Mouse (Mus musculus) thymus, adult 2 months (tissue): Measurements from ENCODE around the gene Sgce. TPM values are rescaled to one million over a fixed set of nuclear protein-coding genes. Genes with fewer than 3 reads are reported as not detected.

Source experiments
- DNase-seq: peaks from one replicate; pipeline ENCODE4 v3.0.0; 2021
- H3K27ac ChIP-seq: fragments of 200-500 bp; 2 replicates; pipeline ENCODE4 v1.5.1; 2012; ENCODE audit warnings: low read length, control low read depth; ENCODE audit not compliant: control insufficient read depth, insufficient read depth
- H3K27me3 ChIP-seq: fragments of 200-500 bp; 2 replicates; pipeline ENCODE4 v1.6.1; 2012; ENCODE audit warnings: mild to moderate bottlenecking, low read length, moderate library complexity, mixed read lengths; ENCODE audit not compliant: control insufficient read depth, insufficient read depth
- H3K36me3 ChIP-seq: fragments of 200-500 bp; 2 replicates; pipeline ENCODE4 v1.6.1; 2012; ENCODE audit warnings: mild to moderate bottlenecking, low read length, moderate library complexity; ENCODE audit not compliant: control insufficient read depth, insufficient read depth
- H3K4me1 ChIP-seq: fragments of 200-500 bp; replicated peaks from 2 replicates; pipeline ENCODE4 v1.6.1; 2012; ENCODE audit warnings: low read length; ENCODE audit not compliant: control insufficient read depth, insufficient read depth
- H3K4me3 ChIP-seq: fragments of 200-500 bp; 2 replicates; pipeline ENCODE4 v1.5.1; 2012; ENCODE audit warnings: mild to moderate bottlenecking, low read length, control low read depth, moderate library complexity; ENCODE audit not compliant: control insufficient read depth, insufficient read depth
- CTCF ChIP-seq: fragments of 200-500 bp; IDR thresholded peaks from 2 replicates; pipeline ENCODE4 v1.5.1; 2012; ENCODE audit warnings: mild to moderate bottlenecking, control low read depth, low read length, moderate library complexity, borderline replicate concordance; ENCODE audit not compliant: control insufficient read depth, poor library complexity, insufficient read depth; ENCODE audit errors: extremely low read depth
- POLR2A ChIP-seq: fragments of 200-500 bp; IDR thresholded peaks from 2 replicates; pipeline ENCODE4 v1.6.1; 2012; ENCODE audit warnings: mild to moderate bottlenecking, low read length, control low read depth, moderate library complexity; ENCODE audit not compliant: control insufficient read depth, poor library complexity, insufficient read depth; ENCODE audit errors: extremely low read depth
- WGBS: fragments of 180-500 bp; shearing (Covaris S2); methylation state at CpG from one replicate; pipeline ENCODE4 v1.1.7; 2018; 5-methylcytosine and 5-hydroxymethylcytosine counted together
- polyA plus RNA-seq: library from polyadenylated mRNA; depleted of rRNA; stranded (reverse); fragments of >200 nt; gene quantifications from 2 replicates; pipeline ENCODE4 v1.2.3, GENCODE M21; 2012; rRNA removed

The Sgce gene
- polyA plus RNA-seq, 1 experiment, result 2.7 TPM

DNA sequence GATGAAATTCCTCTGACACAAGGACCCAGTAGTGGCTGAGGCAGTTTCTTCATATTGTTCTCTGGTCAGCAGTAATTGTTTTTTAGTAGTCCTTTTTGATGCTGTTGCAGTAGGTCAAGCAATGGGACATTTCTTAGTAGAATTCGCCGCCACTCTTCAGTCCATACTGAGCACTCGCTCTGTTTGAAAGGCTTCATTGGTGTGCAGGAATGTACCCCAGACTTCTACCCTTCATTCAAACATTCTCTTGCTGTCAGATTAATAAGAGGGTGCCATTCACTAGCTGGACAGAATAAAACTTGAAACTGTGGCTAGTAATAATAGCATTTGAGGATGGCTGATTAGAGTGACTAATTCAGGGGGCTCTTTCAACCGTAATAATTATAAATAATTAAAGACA lies 113.8 kb downstream of the Sgce start:
- WGBS, result 98% methylated on average over 4 of the region's 4 CpGs
- no peak for DNase-seq
- H3K36me3 ChIP-seq, result 0 out of 2 replicates have a peak, but pooled peaks cover 6% of the 10 kb centered on the region
- no peak for TF ChIP-seq CTCF
- no peak for TF ChIP-seq POLR2A
- H3K27ac ChIP-seq, result no peak overlapping the region
- no peaks in the 10 kb centered on the region for H3K4me1 ChIP-seq
- H3K27me3 ChIP-seq, result no peaks in the 10 kb centered on the region
- H3K4me3 ChIP-seq, result no peak overlapping the region

DNA sequence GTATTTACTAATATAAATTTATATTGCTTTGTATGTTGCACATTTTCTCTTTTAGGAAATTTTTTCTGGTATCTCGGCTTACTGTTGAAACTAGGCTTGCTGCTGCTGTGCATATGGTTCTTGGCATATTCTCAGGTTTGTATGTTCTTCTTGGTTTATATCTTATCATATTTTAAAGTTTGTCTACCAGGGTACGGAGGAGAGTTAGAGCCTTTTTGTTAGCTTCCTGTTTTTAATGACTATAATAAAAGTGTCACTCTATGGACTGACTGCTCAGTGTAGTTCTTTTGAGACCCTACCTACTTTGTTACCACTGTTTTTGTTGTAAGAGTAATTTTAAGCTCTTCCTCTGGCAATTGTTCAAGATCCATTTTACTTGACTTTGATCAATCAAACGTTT lies 115.5 kb downstream of the Sgce start:
- WGBS, result 79% methylated on average over 3 of the region's 3 CpGs
- Histone ChIP-seq H3K4me3 (no peak overlapping the region), H3K27ac (no peak overlapping the region), H3K27me3 (no peaks in the 10 kb centered on the region), H3K4me1 (no peaks in the 10 kb centered on the region), H3K36me3 (no peaks in the 10 kb centered on the region)
- no peak for DNase-seq
- TF ChIP-seq CTCF (no peak), POLR2A (no peak)

Other genes with a start within 250 kb of the Sgce start
- gene Col1a2, start 242.4 kb downstream of the Sgce start, polyA plus RNA-seq, result 20.7 and 21.5 TPM in 2 replicates
- 18.2 and 25.6 TPM in 2 replicates for gene Casd1, start 146.4 kb downstream of the Sgce start, polyA plus RNA-seq
- gene Peg10, start 99 bp upstream of the Sgce start, polyA plus RNA-seq, result 0.32 TPM in 2 replicates
- 0.55 and 0.92 TPM in 2 replicates for gene Ppp1r9a, start 155.7 kb upstream of the Sgce start, polyA plus RNA-seq